Mouse (Mus musculus): Measurements from ENCODE around the gene Gpr183.

Gpr183 gene

DNA sequence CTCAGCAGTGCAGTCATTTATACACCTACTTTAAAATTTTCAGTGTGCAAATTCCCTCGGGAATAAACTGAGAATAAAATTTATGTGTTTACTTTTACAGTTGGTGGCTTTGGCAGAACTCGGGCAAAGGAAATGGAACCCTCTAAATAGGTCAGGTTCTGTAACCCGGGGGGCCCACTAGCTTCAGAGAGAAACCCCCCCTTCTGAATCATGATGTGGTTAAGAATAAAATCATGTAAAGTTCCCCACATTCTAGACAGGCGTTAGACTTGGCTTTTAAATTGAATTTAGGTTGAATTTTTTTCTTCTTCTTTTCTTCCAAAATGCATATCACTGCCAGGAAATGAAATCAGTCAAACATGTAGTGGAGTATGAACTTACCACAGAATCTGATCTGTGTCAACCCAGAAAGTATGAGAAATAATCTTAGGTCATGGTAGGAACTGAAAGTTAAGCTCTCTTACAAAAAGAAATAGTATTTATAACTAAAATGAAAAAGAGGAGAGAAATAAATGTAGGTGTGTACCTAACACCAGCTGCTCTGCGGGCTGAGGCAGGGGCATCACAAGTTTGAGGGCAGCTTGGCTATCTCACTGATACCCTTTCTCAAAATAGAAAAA, 9.7 kb downstream of the Gpr183 start:
- DNase-seq, result no peak

DNA sequence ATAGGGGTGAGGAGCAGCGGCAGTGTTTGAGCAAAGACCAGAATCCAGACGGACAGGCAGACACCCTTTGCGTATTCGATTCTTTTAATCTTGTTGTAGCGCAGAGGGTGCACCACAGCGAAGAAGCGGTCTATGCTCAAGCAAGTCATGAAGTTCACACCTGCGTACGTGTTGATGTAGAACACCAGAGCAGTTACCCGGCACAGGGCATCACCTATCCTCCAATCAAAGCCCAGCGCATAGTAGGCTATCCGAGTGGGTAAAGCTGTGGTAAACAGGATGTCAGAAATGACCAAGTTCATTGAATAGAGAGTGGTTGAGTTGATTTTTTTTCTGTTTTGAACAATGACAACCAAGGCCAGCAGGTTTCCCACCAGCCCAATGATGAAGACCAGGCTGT, 10.4 kb downstream of the Gpr183 start:
- DNase-seq, result no peak

DNA sequence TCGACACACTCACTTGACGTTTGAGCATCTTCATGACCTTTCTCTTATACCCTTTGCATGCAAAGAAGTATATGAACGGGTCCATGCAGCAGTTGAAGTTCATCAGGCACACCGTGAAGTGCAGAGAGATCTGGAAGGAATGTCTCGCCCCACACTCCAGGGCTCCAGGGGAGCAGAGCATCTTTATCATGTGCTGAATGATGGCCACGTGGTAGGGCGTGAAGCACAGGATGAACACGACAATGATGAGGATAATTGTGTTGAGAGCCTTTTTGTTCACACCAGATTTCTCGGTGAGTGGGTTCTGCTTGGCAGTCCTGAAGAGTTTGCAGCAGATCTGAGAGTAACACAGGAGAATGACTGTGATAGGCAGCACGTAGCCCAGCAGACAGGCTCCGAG, 10.9 kb downstream of the Gpr183 start:
- no peak for DNase-seq

DNA sequence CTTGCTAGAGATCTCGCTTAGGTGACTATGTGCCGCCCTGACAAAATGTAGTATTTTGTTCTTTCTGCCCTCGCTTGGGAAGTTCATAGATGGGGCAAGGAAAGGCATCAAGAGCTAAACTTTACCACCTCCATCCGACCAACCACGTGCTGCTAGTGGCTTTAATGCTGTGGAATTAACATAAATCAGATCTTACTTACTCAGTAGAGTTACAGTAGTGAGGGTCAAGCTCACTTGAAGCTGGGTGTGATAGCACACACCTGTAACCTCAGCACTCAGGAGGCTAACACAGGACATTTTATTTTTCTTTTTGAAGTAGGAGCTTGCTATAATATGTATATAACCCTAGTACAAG, 13.0 kb downstream of the Gpr183 start:
- DNase-seq, result no peak

DNA sequence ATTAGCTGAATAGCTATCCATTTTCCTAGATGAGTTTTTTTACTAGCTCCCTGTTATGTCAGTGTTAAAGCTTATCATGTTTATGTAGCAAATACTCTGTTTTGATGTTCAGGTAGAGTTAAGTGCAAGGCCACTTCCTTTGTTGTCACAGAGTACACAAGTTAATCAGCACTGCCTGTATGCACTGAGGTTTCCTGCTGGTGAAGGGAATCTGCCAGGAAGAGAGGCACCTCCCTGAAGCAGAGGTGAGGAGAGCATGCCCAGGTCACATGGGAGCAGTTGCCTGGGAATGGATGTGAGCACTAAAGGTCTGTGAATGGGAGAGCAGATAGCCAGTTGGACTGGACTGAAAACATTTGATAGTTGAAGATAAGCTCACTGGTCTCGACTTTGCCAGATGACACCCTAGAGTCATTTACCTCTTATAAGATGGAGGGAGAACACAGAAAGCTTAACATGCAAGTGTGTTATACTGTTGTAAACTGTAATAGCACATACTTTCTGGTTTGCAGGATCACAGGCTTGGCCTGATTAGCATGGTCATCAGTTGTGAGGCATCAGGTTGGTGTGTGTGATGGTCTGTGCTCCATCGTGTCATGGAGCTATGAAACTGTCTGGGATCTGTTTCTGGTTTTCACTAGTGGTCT, 13.5 kb downstream of the Gpr183 start:
- no peak for DNase-seq

DNA sequence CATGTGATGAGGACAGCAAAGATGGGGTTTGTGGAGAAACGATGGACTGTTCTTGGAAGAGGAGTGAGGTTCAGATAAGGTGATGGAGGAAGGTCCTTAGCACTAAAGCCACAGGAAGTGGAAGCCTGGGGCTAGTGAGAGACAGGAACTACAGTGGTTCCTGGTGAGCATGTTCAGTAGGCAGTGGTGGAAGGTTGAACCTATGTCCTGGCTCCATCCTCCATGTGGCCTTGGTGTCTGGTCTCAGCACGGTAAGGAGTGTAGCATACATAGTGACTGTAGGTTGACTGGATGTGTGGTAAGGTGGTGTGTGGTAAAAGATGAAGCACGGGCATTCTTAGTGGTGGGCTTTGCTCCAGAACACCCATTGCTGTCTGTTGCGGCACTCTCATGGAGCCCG, 15.1 kb downstream of the Gpr183 start:
- no peak for DNase-seq

DNA sequence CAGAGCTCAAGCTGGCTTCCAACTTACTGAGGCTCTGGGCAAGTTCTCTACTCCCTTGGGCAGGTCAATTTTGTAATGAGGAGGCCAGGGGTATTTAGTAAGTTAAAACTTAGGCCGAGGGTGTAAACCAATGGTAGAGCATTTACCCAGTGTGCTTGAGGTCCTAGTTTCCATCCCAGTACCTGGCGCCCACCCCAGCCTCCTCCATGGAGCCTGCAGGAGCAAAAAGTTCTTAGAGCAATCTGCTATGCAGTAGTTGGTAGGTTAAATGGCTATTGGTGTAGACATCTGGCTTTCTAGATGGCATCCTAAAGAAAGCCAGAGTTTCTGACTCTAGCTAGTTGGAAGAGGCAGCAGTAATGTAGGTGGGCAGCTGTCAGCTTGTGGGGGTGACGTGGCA, 15.6 kb downstream of the Gpr183 start:
- no peak for DNase-seq

DNA sequence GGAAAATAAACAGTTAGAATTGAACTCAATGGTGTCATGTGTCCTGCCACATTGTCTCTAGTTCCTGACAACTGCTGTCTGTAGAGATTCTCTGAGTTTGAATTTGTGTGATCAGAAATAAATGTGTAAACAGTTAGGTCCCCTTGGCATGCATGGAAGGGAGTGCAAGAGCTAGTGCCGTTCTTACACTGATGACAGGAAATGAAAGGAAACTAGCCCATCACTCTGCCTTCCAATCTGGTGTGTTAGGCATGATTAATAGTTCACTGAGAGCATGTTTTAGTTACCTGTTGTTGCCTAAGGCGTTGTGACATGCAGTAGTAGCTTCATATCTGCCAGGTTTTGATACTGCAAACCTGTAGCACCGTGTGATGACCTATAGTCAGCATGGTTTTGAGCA, 17.0 kb downstream of the Gpr183 start:
- no peak for DNase-seq

DNA sequence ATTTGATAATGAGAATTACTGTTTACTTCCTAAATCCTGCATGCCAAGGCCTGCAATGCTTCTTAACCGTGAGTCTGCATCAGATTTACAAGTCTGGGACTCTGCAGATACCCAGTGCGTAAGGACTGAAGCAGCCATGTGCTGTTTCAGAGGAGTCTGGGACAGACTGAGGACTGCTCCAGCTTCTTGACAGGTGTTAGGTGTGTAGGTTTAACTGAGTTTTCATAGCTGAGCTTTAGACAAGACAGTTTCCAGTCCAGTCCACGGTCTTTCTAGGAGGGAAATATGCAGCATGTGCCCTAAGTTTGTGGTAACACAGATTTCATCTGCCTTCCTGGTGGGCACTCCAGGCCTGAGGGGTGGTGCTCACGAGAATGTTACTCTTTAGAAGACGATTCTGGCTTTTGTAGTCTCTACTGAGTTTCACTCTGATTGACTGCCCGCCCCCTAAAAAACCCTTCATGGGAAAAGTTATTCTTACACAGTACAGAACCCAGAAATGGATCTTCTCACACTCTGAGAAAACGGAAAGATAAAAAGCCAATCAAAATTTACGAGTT, 17.7 kb downstream of the Gpr183 start:
- no peak for DNase-seq

DNA sequence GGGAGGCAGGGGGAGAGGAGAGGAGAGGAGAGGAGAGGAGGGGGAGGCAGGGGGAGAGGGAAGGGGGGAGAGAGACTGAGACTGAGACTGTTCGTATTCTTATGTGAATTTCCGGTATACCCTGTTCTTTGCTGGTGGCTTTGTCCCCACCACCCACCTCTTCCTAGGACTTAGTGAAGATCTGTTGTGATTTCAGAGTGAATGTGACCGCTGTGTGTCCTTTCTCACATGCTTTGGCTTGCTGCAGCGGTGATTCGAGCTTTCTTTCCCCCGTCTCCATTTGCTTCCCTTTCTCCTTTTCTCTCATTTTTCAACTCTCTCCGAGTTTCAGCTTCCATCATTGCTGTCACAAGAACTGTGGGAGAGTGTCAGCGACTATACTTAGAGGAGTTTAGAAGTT, 18.3 kb downstream of the Gpr183 start:
- no peak for DNase-seq

DNA sequence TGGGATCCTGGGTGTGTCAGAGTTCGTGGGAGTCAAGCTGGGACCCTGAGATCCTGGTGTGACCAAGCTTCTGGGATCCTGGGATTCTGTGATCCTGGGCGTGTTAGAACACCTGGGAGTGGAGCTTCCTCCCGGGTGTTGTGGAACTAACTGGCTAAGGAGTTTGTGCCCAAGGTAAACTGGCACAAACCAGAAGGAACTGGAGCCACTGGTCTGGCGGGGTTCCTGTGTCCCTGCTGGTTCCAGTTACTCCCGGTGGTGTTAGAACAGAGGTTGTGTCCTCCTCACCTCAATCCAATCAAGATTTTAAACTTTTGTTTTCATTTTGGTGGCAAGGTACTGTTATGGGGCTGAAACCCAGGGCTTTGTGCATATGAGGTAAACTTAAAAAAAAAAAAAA, 18.9 kb downstream of the Gpr183 start:
- no peak for DNase-seq

DNA sequence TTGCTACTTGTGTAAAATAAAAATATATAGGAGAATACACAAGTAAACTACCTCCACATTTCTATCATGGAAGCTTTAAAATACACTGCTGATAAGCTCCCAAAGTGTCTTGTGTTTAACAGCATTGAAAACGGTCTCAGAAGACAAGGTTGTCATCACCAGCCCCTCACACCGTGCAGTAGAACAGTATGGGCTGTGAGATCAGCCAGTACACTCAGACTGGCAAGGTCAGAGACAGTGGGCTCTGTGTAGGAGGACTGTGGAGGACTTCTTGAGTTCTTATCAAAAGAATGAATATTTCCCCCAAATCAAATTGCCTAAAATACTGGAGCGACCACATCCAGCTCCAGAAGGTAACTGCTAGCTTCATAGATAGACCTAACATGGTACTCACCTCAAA, 25.4 kb downstream of the Gpr183 start:
- no peak for DNase-seq

DNA sequence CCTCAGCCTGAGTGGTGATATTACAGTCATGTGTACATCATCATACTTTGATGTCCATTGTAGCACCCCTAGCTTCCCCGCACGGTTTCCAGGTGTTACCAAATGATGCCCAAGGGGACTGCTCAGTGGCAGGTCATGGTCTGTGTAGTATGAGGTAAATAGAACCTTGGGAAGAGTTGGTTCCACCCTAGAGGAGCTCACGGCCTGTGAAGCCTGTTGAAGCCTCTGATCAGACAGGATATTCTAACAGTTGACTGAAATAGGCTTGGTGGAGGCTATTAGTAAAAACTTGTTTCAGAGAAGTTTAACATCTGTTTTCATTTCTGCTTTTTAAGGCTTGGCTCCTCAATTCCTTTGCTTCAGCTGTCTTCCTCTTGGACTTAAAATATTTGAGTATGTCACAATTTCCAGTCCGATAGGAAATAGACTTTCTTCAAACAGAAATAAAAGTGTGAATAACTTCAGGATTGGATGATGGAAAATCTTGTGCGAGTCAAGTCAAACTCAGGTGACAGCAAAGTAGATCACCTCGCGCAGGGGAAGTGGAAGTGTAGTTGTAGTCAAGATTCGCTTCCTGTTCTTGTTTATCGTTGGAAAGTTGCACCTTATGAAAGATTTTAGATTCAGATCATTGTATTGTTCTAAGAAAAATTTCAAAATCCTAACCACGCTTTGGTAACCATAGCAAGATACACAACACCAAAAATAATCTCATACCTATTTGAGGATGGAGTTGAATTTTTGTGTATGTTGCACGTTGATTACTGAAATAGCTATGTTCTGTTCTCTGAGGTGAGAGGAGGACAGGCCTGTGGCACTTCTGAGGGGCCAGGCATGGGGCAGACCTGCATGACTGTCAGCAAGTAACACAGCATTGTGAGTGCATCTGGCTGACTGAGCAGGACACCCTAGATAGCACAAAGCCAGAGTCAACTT, 26.5 kb downstream of the Gpr183 start:
- peak; percentile 37 for DNase-seq

DNA sequence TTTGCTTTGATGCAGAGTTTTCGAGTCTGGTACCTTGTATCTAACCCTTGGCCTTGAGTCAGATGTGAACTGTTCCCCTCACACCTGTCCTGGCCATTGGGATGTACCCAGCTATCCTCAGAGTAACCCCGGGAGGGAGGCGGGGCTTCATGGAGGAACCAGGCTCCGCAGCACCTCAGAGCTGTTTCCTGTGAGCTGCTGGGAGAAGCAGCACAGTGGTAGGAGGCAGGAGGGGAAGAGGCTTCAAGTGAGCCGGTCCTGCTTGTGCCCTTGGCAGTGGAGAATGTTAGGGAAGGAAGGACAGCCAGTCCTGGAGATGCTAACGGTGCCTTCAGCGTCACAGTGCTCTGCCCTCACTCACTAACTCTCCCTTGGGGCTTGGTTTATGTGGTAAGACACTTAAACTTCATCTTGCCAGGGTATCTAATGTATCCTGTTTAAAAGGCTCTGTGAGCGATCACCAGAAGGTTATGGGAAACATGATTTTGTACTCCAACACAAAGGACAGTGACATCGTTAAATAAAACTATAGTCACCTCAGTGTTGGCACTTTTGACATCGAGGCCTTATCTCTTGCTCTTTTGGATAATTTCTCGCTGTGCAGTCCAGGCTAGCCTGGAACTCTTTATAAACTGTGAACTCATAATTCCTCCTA, 27.3 kb downstream of the Gpr183 start:
- peak; percentile 57 for DNase-seq

DNA sequence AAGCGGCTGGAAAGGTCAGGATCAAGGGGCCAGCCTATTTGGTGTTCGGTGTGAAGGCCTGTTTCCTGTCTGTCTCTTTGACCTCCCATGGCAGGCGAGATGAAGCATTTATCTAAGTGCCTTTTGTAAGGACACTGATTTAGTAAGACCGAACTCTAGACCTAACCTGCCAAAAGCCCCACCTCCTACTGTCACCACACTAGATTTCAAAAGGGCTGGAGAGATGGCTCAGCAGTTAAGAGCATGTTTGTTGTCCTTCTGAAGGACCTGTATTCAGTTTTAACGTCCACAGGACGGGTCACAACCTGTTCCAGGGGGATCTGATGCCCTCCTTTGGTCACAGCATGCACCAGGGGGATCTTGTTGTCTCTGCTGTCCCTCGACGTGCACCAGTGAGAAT, 28.1 kb downstream of the Gpr183 start:
- no peak for DNase-seq

DNA sequence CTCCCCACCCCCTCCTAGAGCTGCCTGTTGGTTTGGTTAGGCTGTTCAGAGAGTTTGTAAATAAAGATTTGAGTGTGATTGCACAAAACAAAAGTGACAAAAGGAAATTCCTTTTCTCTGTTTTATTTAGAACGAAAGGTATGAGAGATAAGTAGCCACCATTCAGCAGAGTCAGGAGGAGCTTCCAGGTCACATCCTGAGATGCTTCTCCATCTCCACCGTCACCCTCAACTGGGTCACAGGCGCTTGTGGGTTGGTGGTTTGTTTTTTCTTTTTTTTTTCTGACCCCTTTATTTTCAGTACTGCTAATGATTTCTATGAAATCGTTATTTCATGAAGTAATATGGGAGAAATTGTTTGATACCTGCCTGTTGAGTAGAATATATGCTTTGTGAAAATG, 28.6 kb downstream of the Gpr183 start:
- no peak for DNase-seq

DNA sequence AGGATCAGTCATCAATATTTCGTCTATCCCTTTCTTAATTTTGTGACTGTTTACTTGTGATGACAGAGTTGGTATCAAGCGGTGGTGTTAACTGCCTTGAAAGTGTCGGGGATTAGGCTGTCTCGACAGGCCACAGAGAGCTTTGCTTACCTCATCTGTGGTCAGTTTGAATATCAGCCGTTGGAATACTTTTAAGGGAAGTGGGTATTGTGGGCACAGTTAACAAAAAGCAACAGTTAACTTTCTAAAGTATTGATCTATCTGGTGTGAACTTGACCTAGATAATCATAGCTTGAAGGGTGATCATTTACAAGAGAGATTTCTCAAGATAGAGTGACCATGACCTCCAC, 30.4 kb downstream of the Gpr183 start:
- DNase-seq, result no peak

DNA sequence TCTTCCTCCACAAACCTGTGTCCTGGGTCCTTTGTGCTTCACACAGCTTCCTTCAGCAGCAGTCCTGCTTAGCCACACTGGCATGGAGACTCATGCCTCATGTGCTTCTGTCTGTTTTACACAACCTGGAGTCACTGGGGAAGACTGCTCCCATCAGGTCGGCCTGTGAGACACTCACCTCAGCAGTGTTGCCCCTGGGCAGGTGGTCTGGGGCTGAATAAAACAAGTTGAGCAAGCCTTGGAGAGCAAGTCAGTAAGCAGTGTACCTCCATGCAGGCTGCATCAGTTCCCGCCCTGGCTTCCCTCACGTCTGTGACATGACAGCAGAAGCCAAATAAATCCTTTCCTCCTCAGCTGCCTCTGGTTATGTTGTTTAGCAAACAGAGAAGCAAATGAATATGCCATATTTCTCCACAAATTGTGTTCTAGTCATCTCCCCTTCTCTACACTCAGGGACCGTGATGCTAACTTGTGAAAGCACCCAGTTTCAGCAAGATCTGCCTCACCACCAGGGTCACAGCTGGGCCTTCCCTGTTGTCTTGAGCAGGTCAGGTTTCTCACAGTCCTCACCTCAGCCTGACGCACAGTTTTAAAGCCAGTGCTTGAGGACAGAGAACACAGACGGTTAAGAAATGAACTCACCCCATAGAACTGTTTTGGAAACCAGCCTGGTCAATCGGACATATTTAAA, 30.9 kb downstream of the Gpr183 start:
- no peak for DNase-seq

DNA sequence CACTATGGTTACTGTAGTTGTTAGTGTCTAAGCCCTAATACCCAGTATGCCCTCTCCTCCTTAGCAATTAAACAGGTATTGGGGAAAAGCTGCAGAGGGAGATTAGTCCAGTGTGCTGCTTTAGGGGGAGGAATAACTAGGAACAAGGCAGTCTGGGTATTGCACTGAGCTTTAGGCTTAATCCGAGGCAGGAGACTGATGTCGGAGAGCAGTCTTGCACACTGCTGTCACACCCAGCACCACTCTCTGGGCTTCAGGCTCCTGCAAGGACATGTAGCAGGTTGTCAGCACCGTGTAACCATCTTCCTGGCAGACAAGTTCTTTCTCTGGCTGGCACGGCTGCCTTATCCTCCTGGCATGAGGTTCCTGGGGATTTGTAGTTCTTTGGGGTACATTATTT, 32.8 kb downstream of the Gpr183 start:
- no peak for DNase-seq

DNA sequence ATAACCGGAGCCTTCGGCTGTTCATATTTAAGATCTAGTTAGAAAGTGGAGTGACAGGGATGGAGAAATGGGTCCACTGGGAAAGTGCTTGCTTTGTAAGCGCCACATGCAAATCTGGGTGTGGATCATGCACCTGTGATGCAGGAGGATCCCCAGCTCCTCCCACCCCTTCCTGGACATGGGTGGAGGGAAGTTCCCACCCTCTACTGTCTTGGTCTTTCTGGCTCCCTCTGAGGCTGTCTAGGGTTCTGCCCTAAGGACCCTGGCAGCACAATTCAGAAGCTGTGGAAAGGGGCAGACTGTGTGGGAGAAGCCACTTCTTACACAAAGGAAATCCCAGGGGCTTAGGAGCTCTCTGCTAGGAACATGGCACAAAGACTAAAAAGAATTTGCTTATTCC, 33.4 kb downstream of the Gpr183 start:
- DNase-seq, result no peak

DNA sequence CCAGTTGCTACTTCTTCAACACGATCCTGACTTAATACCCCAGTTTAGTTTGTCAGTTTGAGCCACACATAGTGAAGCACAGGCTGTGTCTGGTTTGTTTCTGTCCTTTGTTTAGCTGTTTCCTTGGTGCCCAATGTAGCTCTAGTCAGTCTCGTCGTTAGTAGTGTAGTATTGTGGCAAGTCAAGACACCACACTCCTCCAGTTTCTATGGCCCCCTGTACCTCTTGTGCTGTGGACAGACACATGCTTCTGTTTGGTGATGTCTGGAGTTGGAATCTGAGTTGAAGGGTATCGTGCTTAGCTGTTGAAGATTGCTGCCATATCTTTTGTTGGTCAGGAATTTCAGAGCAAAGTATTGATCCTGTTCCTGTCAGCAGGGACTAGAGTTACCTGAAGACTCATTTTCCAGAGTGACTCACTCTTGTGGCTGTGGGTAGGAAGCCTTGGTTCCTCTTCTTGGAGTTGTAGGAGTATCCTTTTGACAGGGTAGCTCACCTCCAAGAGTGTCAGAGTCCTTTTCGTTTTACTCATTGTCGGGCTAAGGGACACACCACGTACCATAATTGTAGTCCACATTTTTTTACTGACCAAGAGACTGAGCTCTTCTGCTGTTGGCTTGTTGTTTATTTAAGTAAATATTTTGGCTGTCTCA, 34.1 kb downstream of the Gpr183 start:
- DNase-seq, result peak; percentile 6

DNA sequence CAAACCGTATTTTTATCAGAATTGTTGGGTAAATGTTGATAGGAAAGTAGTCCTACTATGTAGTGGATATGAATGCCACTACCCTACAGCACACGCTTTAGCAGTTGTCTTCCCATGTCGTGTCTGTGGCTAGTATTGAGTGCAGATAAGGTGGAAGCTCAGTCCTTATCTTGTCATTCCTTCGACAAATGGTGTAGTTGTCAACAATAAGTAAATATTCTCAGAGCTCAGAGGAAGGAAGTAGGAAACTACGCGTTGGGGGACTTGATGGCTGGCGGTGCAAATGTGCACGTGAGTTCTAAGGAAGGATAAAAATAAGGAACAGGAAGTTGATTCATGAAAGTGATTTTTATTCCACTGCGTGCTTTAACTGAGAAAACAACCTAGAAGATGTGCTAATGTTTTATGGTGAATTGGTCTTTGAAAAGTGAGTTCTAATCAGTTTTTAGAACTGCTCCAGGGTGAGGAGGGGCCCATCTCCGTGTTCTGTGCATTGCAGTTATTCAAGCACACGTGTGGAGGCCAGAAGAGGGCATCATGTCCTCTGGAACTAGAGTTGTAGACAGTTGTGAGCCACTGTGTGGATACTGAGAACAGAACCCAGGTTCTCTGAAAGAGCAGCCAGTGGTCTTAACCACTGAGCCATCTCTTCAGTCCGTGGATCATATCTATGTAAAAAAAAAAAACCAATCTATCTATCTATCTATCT, 35.6 kb downstream of the Gpr183 start:
- DNase-seq, result peak; percentile 13

Data from thymus, postnatal 4 days (tissue).